Mouse (Mus musculus): ENCODE data around the gene Pithd1. TPM values are rescaled to one million over a fixed set of nuclear protein-coding genes. Genes with fewer than 3 reads are reported as not detected.
"Not testable (repeated sequence)": the region's sequence is repeated elsewhere in the genome, so short reads cannot be mapped to it uniquely, and the experiment has no call there.

Pithd1 gene
- polyA plus RNA-seq, 1 experiment: 31.3 TPM

GRCm38 (mm10) chr4:136008782-136009447, 21.9 kb upstream of the Pithd1 start:
- Histone ChIP-seq H3K4me1 (ENCODE audit: control insufficient read depth, insufficient read depth, insufficient read length, low read length) (no peaks in the 10 kb centered on the region), H3K4me3 (ENCODE audit: insufficient read depth, low read depth, low read length) (no peak overlapping the region), H3K27ac (replicated peaks; ENCODE audit: low read depth, low read length) (no peak overlapping the region)

- no peaks in the 10 kb centered on the region for H3K4me1 ChIP-seq (ENCODE audit: control insufficient read depth, insufficient read depth, insufficient read length, low read length)
- no peak overlapping the region for H3K27ac ChIP-seq (replicated peaks; ENCODE audit: low read depth, low read length)
- H3K4me3 ChIP-seq (ENCODE audit: insufficient read depth, low read depth, low read length): no peak overlapping the region
Observed at GRCm38 (mm10) chr4:136006821-136007220, 19.8 kb upstream of the Pithd1 start.

- H3K4me3 ChIP-seq (ENCODE audit: insufficient read depth, low read depth, low read length): no peak overlapping the region
- no peaks in the 10 kb centered on the region for H3K4me1 ChIP-seq (ENCODE audit: control insufficient read depth, insufficient read depth, insufficient read length, low read length)
- no peak overlapping the region for H3K27ac ChIP-seq (replicated peaks; ENCODE audit: low read depth, low read length)
Observed at GRCm38 (mm10) chr4:136004921-136005320, 17.9 kb upstream of the Pithd1 start.

- H3K27ac ChIP-seq (replicated peaks; ENCODE audit: low read depth, low read length): no peak overlapping the region
- H3K4me1 ChIP-seq (ENCODE audit: control insufficient read depth, insufficient read depth, insufficient read length, low read length): no peaks in the 10 kb centered on the region
Observed at GRCm38 (mm10) chr4:136004107-136004675, 17.1 kb upstream of the Pithd1 start.

GRCm38 (mm10) chr4:135995118-135995517, 8.1 kb upstream of the Pithd1 start:
- Histone ChIP-seq H3K27ac (replicated peaks; ENCODE audit: low read depth, low read length) (no peak overlapping the region), H3K4me3 (ENCODE audit: insufficient read depth, low read depth, low read length) (no peak overlapping the region), H3K4me1 (ENCODE audit: control insufficient read depth, insufficient read depth, insufficient read length, low read length) (no peaks in the 10 kb centered on the region)

More at GRCm38 (mm10) chr4:136004107-136004675, 17.1 kb upstream of the Pithd1 start:
- H3K4me3 ChIP-seq (ENCODE audit: insufficient read depth, low read depth, low read length): no peak overlapping the region

GRCm38 (mm10) chr4:135993941-135994340, 6.9 kb upstream of the Pithd1 start:
- no peaks in the 10 kb centered on the region for H3K4me1 ChIP-seq (ENCODE audit: control insufficient read depth, insufficient read depth, insufficient read length, low read length)
- H3K4me3 ChIP-seq (ENCODE audit: insufficient read depth, low read depth, low read length): no peak overlapping the region
- no peak overlapping the region for H3K27ac ChIP-seq (replicated peaks; ENCODE audit: low read depth, low read length)

GRCm38 (mm10) chr4:135987714-135988113, 650 bp upstream of the Pithd1 start:
- Histone ChIP-seq H3K27ac (replicated peaks; ENCODE audit: low read depth, low read length) (no peak overlapping the region), H3K4me3 (ENCODE audit: insufficient read depth, low read depth, low read length) (peak overlapping the region; percentile 76; the same call in 1 of the 2 replicates), H3K4me1 (ENCODE audit: control insufficient read depth, insufficient read depth, insufficient read length, low read length) (peaks cover 3% of the 10 kb centered on the region; the same call in 1 of the 2 replicates)

- Histone ChIP-seq H3K4me1 (ENCODE audit: control insufficient read depth, insufficient read depth, insufficient read length, low read length) (peaks cover 3% of the 10 kb centered on the region; the same call in 1 of the 2 replicates), H3K27ac (replicated peaks; ENCODE audit: low read depth, low read length) (no peak overlapping the region), H3K4me3 (ENCODE audit: insufficient read depth, low read depth, low read length) (peak overlapping the region; percentile 65)
Observed at GRCm38 (mm10) chr4:135986301-135986942, 642 bp downstream of the Pithd1 start.

- Histone ChIP-seq H3K4me1 (ENCODE audit: control insufficient read depth, insufficient read depth, insufficient read length, low read length) (peaks cover 3% of the 10 kb centered on the region; the same call in 1 of the 2 replicates), H3K27ac (replicated peaks; ENCODE audit: low read depth, low read length) (no peak overlapping the region), H3K4me3 (ENCODE audit: insufficient read depth, low read depth, low read length) (peak overlapping the region; percentile 65; the same call in 1 of the 2 replicates)
Observed at GRCm38 (mm10) chr4:135985769-135986168, 1.3 kb downstream of the Pithd1 start.

GRCm38 (mm10) chr4:135985193-135985592, 1.9 kb downstream of the Pithd1 start:
- peaks cover 3% of the 10 kb centered on the region; the same call in 1 of the 2 replicates for H3K4me1 ChIP-seq (ENCODE audit: control insufficient read depth, insufficient read depth, insufficient read length, low read length)
- no peak overlapping the region for H3K4me3 ChIP-seq (ENCODE audit: insufficient read depth, low read depth, low read length)

GRCm38 (mm10) chr4:135984556-135984955, 2.5 kb downstream of the Pithd1 start:
- H3K4me3 ChIP-seq (ENCODE audit: insufficient read depth, low read depth, low read length): no peak overlapping the region
- H3K27ac ChIP-seq (replicated peaks; ENCODE audit: low read depth, low read length): no peak overlapping the region
- H3K4me1 ChIP-seq (ENCODE audit: control insufficient read depth, insufficient read depth, insufficient read length, low read length): peaks cover 3% of the 10 kb centered on the region; the same call in 1 of the 2 replicates

More at GRCm38 (mm10) chr4:135985193-135985592, 1.9 kb downstream of the Pithd1 start:
- no peak overlapping the region for H3K27ac ChIP-seq (replicated peaks; ENCODE audit: low read depth, low read length)

GRCm38 (mm10) chr4:135981524-135982063, 5.5 kb downstream of the Pithd1 start:
- Histone ChIP-seq H3K4me3 (ENCODE audit: insufficient read depth, low read depth, low read length) (no peak overlapping the region), H3K4me1 (ENCODE audit: control insufficient read depth, insufficient read depth, insufficient read length, low read length) (peaks cover 3% of the 10 kb centered on the region; the same call in 1 of the 2 replicates), H3K27ac (replicated peaks; ENCODE audit: low read depth, low read length) (no peak overlapping the region)

- H3K4me1 ChIP-seq (ENCODE audit: control insufficient read depth, insufficient read depth, insufficient read length, low read length); H3K27ac ChIP-seq (replicated peaks; ENCODE audit: low read depth, low read length); H3K4me3 ChIP-seq (ENCODE audit: insufficient read depth, low read depth, low read length): not testable (repeated sequence)
Observed at GRCm38 (mm10) chr4:135980223-135980622, 6.8 kb downstream of the Pithd1 start.

GRCm38 (mm10) chr4:135976146-135976545, 10.9 kb downstream of the Pithd1 start:
- Histone ChIP-seq H3K4me3 (ENCODE audit: insufficient read depth, low read depth, low read length) (no peak overlapping the region), H3K27ac (replicated peaks; ENCODE audit: low read depth, low read length) (no peak overlapping the region), H3K4me1 (ENCODE audit: control insufficient read depth, insufficient read depth, insufficient read length, low read length) (peaks cover 3% of the 10 kb centered on the region; the same call in 1 of the 2 replicates)

All from brown adipose tissue, adult 24 weeks (tissue).